Mouse (Mus musculus): ENCODE measurements around the gene Mterf2. TPM values are rescaled to one million over a fixed set of nuclear protein-coding genes. Genes with fewer than 3 reads are reported as not detected.
A peak's percentile ranks its signal among the peaks of the same experiment; 100 is the strongest.

The Mterf2 gene
- 8.3 and 9.1 TPM in 2 replicates for total RNA-seq (2021)
- long read RNA-seq, experiment 1, transcript Mterf2-201 (3 exons, 1,567 nt) = major isoform, 8 of 11 reads
- long read RNA-seq, experiment 1, partial matches to known transcripts = 0 of 11 reads
- long read RNA-seq, experiment 1, other reads (novel, unspliced or antisense) = 0 of 11 reads
- long read RNA-seq, experiment 2, partial matches to known transcripts = 0 of 5 reads
- long read RNA-seq, experiment 2, other reads (novel, unspliced or antisense) = 0 of 5 reads

GRCm38 (mm10) chr10:85127395-85128287 is at the start of gene Mterf2:
Mterf2 (minus strand) TSS chr10:85128027.
- DNase-seq = peak; percentile 94

DNA sequence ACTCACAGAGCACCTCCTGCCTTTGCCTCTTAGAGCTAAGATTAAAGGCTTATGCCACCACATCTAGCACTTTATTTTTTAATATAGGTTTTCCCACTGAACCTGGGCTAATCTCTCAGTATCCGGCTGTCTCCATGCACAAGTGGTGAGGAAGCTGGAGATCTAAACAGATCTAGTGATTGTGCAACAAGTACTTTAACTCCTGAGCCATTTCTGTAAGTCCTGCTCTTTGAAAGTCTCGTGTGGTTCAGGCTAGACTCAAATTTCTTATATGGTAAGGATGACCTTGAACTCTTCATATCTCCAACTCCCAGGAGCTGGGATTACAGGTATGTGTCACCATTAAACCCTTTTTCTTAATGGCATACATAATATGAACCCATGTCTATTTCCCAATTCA is 48.8 kb upstream of the Mterf2 start:
- DNase-seq = no peak

DNA sequence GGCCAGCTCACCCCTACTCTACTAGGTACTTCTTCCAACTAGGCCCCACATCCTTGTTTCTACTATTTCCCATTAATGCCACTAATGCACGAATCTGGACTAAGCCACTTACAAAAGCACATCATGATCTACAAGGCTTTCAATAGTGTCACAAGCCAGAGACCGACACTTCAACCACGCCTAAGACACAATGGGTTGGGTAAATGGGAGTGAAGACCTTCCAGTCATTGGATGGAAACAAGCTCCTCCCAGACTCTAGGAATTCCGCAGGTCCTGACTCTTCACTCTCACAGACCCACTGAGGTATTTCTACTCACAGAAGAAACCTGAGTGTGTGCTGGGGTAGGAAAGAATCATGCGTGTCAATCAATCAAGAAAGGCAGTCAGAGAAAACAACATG is 37.5 kb upstream of the Mterf2 start:
- DNase-seq = no peak

- no peak for DNase-seq
These were observed 37.0 kb upstream of the Mterf2 start for GRCm38 (mm10) chr10:85164791-85165190.

GRCm38 (mm10) chr10:85161745-85162351 is 34.0 kb upstream of the Mterf2 start:
- DNase-seq = peak; percentile 18

DNA sequence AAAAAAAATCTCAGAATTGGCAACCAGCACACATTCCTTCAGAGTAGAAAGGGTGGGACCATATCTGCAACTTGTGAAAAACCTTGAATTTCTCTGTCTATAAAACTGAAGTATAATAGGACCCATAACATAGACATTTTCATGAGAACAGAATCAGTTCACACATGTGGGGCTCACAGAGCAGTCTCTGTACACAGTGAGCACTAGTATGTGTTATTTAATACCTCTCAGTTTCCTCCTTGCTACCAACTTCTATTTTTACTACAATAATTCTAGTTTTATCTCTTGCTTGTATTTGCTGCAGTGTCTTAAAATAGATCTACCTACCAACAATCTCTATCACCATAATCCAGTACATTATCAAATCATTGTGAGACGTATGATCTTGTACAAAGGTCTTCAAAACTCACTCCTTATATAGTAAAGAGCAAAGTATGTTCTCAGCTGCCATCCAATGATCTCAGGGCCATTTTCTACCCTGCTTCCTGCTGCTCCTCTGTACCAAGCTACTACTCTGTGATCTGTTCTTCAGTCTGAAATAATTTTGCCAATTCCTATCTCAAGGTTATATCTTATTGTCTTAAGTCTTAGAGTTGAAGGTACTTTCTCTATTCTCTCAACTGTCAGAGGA is 32.3 kb upstream of the Mterf2 start:
- DNase-seq = no peak

- DNase-seq = no peak
These were observed 29.6 kb upstream of the Mterf2 start for GRCm38 (mm10) chr10:85157451-85157850.

GRCm38 (mm10) chr10:85154195-85154594 is 26.4 kb upstream of the Mterf2 start:
- DNase-seq = peak; percentile 74

DNA sequence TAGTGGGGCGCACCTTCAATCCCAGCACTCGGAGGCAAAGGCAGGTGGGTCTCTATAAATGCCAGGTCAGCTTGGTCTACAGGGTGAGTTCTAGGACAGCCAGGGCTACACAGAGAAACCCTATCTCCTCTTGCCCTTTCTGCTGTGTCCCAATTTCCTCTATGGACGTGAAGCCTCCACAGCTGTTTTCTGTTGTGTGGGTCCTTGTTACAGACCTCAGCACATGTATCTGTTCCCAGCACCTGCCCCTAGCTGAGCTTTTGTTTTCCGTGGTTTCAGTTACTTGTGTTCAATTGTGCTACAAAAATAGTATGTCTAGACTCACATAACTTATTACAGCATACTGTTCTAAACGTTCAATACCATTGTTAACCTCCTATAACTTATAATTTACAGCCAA is 21.4 kb upstream of the Mterf2 start:
- no peak for DNase-seq

GRCm38 (mm10) chr10:85146282-85146681 is 18.5 kb upstream of the Mterf2 start:
- DNase-seq = no peak

- DNase-seq = no peak
These were observed 13.6 kb upstream of the Mterf2 start for GRCm38 (mm10) chr10:85141465-85141864.

- no peak for DNase-seq
These were observed 8.7 kb upstream of the Mterf2 start for GRCm38 (mm10) chr10:85136573-85136972.

DNA sequence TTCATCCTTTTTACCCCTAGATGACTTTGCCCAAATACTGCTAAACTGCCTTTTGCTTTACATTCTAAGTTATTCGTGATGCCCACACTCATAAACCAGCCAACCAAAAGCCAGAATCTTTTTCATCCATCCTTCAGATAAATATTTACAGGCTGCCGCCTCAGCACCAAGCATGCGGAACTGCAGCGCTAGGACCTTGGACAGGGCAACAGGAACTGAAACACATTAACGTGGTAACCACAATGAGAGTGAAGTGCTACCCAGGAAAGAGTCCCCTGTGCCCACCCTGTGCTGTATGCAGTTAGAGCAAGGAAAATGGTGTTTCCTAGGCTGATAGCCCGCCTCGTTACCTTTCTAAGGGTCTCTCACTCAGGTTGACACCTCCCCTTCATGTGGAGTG is 626 bp upstream of the Mterf2 start:
- peak; percentile 29 for DNase-seq

GRCm38 (mm10) chr10:85125184-85125583 is 2.6 kb downstream of the Mterf2 start:
- DNase-seq = no peak

GRCm38 (mm10) chr10:85114409-85114808 is 13.4 kb downstream of the Mterf2 start:
- DNase-seq = no peak

DNA sequence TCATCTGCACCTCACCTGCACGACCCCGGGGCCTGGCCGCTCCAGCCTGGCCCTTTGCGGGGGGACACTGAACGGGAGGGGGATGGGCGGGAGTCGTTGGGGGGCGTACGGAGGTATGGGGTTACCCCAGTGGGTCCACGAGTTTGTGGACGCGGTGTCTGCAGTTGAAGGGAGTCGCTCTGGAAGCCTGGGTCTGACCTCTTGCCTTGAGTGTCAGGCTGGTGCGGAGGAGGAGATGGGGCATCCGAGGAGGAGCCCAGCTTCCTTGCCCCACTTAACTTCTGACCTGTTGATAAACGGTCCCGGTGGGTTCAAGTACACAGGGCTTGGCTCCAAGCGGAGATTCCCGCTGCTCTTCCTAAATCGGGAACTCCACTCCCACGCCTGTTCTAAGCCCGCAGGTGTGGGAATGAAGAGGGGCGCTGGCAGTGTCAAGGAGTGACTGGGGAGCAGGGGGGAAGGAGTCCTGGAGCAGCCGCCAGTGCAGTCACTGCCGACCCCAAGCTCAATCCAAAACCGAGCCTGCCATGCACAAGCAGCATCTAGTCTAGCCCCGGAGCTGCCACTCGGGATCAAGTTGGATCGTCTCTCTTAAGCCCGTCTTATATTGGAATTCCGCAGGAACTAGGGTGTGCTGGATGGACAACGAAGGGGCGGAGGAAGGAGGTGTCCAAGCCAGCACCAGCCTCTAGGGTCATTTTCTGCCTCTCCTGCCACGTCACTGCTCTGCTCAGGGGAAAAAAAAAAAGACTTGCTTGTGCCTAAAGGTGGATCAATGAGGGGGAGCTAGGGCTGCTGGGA is 24.5 kb downstream of the Mterf2 start:
- peak; percentile 58 for DNase-seq

GRCm38 (mm10) chr10:85102247-85103084 is 25.4 kb downstream of the Mterf2 start, which contains the start of the genes Fhl4 and Tmem263:
Fhl4 (minus strand) TSS chr10:85102495.
Tmem263 (plus strand) TSS chr10:85102627.
- peak; percentile 93 for DNase-seq

DNA sequence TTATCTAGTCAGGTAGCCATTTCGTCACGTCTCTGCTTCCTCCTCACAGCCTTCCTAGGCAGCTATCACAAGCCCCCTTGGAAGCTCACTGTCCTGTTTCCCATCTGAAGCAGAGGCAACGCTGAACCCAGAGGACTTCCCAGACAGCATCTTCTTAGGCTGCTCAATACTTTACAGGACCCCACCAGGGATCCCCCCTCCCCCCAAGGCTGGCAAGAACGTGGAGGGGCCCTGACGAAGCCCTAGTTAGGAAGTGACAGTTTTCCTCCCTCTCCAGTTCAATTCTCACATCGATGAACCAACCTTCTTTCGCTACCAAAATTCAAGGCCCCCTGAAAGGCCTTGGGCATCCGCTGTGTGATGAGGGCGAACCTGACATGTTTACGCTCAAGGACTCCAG is 26.0 kb downstream of the Mterf2 start:
- DNase-seq = peak; percentile 55

- no peak for DNase-seq
These were observed 56.1 kb downstream of the Mterf2 start for GRCm38 (mm10) chr10:85071605-85072152.

Measured in adrenal gland, postnatal 14 days (tissue).